Mouse (Mus musculus) heart, embryonic 12.5 days (tissue): ENCODE data around the gene Nmur2. TPM values are rescaled to one million over a fixed set of nuclear protein-coding genes. Genes with fewer than 3 reads are reported as not detected.

ENCODE experiments used
- ATAC-seq: fragments of 200-750 bp; cut with Nextera tagmentation; 2 replicates; pipeline ENCODE4 v1.8.0; 2017; ENCODE audit warnings: moderate TSS enrichment, moderate library complexity; ENCODE audit not compliant: insufficient number of reproducible peaks, low FRiP score
- H3K27ac ChIP-seq: fragments of 300-500 bp; sonication (generic); 2 replicates; pipeline ENCODE4 v1.5.1; 2016; ENCODE audit warnings: mild to moderate bottlenecking, moderate library complexity; ENCODE audit not compliant: poor library complexity, severe bottlenecking
- H3K27me3 ChIP-seq: fragments of 300-500 bp; sonication (generic); replicated peaks from 2 replicates; pipeline ENCODE4 v1.6.1; 2016; ENCODE audit warnings: mild to moderate bottlenecking, moderate library complexity
- H3K36me3 ChIP-seq: fragments of 300-500 bp; sonication (generic); 2 replicates; pipeline ENCODE4 v1.6.1; 2016; ENCODE audit warnings: mild to moderate bottlenecking, moderate library complexity
- H3K4me1 ChIP-seq: fragments of 300-500 bp; sonication (generic); replicated peaks from 2 replicates; pipeline ENCODE4 v1.6.1; 2016; ENCODE audit warnings: mild to moderate bottlenecking
- H3K4me2 ChIP-seq: fragments of 300-500 bp; sonication (generic); 2 replicates; pipeline ENCODE4 v1.6.1; 2016; ENCODE audit warnings: mild to moderate bottlenecking, moderate library complexity
- H3K4me3 ChIP-seq: fragments of 300-500 bp; sonication (generic); 2 replicates; pipeline ENCODE4 v1.5.1; 2016; ENCODE audit warnings: mild to moderate bottlenecking
- H3K9ac ChIP-seq: fragments of 300-500 bp; sonication (generic); 2 replicates; pipeline ENCODE4 v1.6.1; 2016; ENCODE audit warnings: mild to moderate bottlenecking, moderate library complexity
- H3K9me3 ChIP-seq: fragments of 300-500 bp; sonication (generic); replicated peaks from 2 replicates; pipeline ENCODE4 v1.6.1; 2016; ENCODE audit warnings: mild to moderate bottlenecking, moderate library complexity
- WGBS: fragments of 180-500 bp; shearing (Covaris S2); methylation state at CpG from one replicate; pipeline ENCODE4 v1.1.7; 2016; 5-methylcytosine and 5-hydroxymethylcytosine counted together
- polyA plus RNA-seq: library from polyadenylated mRNA; unstranded; fragments of >200 nt; fragmentation: Nextera tagmentation; extraction: Ambion mirVana; gene quantifications from 2 replicates; pipeline ENCODE4 v1.2.1, GENCODE M21; 2016

Gene Nmur2
- 0.05 TPM in 1 of 2 replicates, not detected in the other for polyA plus RNA-seq

DNA sequence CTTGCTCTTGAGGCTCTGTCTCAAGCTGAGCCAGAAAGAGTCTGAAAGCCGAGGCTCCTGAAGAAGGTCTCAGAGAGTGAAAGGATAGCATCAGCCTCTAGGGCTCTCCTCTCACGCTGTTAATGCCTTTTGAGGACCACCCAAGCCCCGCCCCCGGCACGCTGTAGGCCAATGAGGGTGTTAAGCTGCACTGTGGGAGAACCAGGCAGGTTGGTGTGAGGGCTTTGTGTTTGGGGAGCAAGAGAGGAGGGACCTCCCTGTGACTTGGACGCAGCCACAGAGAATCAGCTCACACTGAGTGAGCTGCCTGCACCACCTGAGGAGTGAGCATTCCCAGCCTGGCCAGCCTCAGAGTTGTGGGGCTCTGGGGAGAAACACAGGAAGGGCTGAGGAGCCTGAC is at the start of gene Nmur2:
Nmur2 (minus strand) TSS at position 94 of the 400 bp plus-strand sequence.
- Histone ChIP-seq H3K4me2 (no peak within 1 kb of the TSS), H3K9me3 (no peaks in the 10 kb centered on the region), H3K36me3 (no peaks in the 10 kb centered on the region), H3K27ac (no peak within 1 kb of the TSS), H3K27me3 (no peaks in the 10 kb centered on the region), H3K9ac (no peak within 1 kb of the TSS), H3K4me3 (no peak within 1 kb of the TSS), H3K4me1 (no peaks in the 10 kb centered on the region)
- 5% methylated on average over 6 of the region's 6 CpGs for WGBS
- ATAC-seq = no peak

DNA sequence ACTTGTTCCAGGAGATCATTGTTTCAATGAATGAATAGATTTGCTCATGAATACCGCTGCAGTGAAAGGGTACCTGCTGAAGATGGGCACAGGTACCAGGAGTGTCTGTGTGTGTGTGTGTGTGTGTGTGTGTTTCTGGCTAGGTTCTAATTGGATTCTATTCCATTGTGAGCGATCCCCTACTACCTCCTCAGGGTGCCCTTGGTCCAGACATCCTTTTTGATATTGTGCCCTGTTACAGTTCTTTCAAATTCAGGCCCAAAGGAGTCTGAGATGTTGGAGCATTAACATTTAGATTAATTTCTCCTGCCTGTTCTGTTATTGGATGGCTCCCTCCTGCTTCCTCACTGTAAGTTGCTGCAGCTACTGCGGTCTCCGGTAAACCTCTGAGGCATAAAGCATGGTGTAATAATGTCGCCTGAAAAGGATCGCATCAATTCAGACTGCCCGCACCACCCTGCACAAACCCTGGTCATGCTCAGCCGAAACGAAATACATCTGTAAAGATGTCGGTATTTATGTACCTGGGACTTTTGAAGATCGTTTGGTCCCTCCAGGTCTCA is 48.4 kb upstream of the Nmur2 start:
- Histone ChIP-seq H3K4me1 (peaks cover 4% of the 10 kb centered on the region), H3K36me3 (no peaks in the 10 kb centered on the region), H3K4me3 (no peak overlapping the region), H3K9me3 (no peaks in the 10 kb centered on the region), H3K4me2 (no peak overlapping the region), H3K27ac (no peak overlapping the region), H3K9ac (no peak overlapping the region), H3K27me3 (no peaks in the 10 kb centered on the region)
- no peak for ATAC-seq
- 88% methylated on average over 11 of the region's 11 CpGs for WGBS

DNA sequence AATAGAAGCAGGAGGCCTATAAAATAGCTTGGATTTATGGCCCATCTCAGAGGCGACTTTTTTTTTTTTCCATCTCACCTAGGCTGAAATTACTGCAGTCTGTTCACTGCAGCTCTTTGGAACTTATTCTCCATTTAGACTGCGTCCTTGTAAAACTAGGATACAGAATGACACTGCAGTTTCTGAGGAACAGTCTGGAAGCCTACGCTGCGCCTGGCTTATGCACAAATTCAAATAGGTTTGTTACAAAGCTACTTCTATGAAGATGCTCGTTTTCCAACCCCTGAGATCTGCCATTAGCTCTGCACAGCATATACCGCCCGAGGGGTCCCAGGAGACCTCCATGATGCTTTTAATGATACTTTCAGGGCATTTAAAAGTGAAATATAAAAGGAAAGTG is 31.3 kb upstream of the Nmur2 start:
- Histone ChIP-seq H3K27ac (no peak overlapping the region), H3K4me2 (no peak overlapping the region), H3K4me3 (no peak overlapping the region), H3K4me1 (no peaks in the 10 kb centered on the region), H3K27me3 (no peaks in the 10 kb centered on the region), H3K36me3 (no peaks in the 10 kb centered on the region), H3K9ac (no peak overlapping the region), H3K9me3 (no peaks in the 10 kb centered on the region)
- ATAC-seq = no peak
- 79% methylated on average over 7 of the region's 7 CpGs for WGBS

DNA sequence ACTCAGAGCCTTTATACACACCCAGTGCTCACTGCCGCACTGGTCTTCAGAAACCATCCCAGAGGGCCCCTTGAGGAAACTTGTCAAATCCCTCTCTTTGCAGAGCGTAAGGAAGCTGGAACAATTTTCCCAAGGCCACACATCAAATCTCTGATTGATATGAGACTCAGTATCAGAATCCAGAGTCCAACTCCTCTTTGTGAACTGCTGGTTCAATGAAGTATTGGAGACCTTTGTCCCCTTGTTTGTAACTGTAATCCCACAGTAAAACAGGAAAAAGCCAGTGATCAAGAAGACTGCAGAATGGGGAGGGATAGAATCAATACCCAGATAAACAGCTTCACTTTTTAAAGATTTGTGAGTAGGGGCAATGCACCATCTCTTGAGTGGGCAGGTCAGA is 28.8 kb upstream of the Nmur2 start:
- Histone ChIP-seq H3K4me2 (no peak overlapping the region), H3K27ac (no peak overlapping the region), H3K9me3 (no peaks in the 10 kb centered on the region), H3K4me1 (no peaks in the 10 kb centered on the region), H3K9ac (no peak overlapping the region), H3K4me3 (no peak overlapping the region), H3K36me3 (no peaks in the 10 kb centered on the region), H3K27me3 (no peaks in the 10 kb centered on the region)
- 75% methylated on average over 2 of the region's 2 CpGs for WGBS
- no peak for ATAC-seq

- H3K27me3 ChIP-seq = no peaks in the 10 kb centered on the region
- ATAC-seq = no peak
- 69% methylated on average over 2 of the region's 2 CpGs for WGBS
Observed at GRCm38 (mm10) chr11:56065147-56065546, 24.3 kb upstream of the Nmur2 start.

GRCm38 (mm10) chr11:56064575-56064974 is 23.8 kb upstream of the Nmur2 start:
- ATAC-seq = no peak
- Histone ChIP-seq H3K9me3 (no peaks in the 10 kb centered on the region), H3K36me3 (no peaks in the 10 kb centered on the region), H3K27me3 (no peaks in the 10 kb centered on the region), H3K4me1 (no peaks in the 10 kb centered on the region), H3K27ac (no peak overlapping the region), H3K4me2 (no peak overlapping the region), H3K4me3 (no peak overlapping the region), H3K9ac (no peak overlapping the region)
- WGBS = 56% methylated on average over 4 of the region's 4 CpGs

More at GRCm38 (mm10) chr11:56065147-56065546, 24.3 kb upstream of the Nmur2 start:
- H3K4me1 ChIP-seq = no peaks in the 10 kb centered on the region
- no peak overlapping the region for H3K9ac ChIP-seq
- H3K36me3 ChIP-seq = no peaks in the 10 kb centered on the region
- H3K4me2 ChIP-seq = no peak overlapping the region
- no peaks in the 10 kb centered on the region for H3K9me3 ChIP-seq
- H3K4me3 ChIP-seq = no peak overlapping the region
- H3K27ac ChIP-seq = no peak overlapping the region

- no peak for ATAC-seq
Observed at GRCm38 (mm10) chr11:56059236-56059635, 18.4 kb upstream of the Nmur2 start.

DNA sequence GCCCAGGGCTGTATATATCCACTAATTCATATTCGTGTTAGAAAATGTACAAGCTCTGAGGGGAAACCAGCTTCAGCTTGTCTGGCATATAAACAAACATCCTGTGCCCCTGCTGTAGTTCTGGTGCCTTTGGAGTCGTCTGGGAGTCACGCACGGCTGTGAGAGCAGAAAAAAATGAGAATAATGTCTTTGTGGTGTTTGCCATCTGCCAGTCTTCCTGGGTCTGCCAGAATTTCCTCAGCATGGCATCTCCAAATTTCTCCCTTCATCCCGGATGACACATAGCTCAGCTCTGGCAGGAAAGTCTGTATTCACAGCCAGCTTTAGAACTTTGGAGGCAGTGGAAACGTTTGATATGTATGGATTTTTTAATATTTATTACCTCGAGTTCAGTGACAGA is 13.6 kb upstream of the Nmur2 start:
- no peaks in the 10 kb centered on the region for H3K36me3 ChIP-seq
- H3K27me3 ChIP-seq = no peaks in the 10 kb centered on the region
- H3K4me2 ChIP-seq = no peak overlapping the region
- 76% methylated on average over 7 of the region's 7 CpGs for WGBS
- H3K9ac ChIP-seq = no peak overlapping the region
- H3K27ac ChIP-seq = no peak overlapping the region
- no peak overlapping the region for H3K4me3 ChIP-seq
- no peak for ATAC-seq
- no peaks in the 10 kb centered on the region for H3K4me1 ChIP-seq
- H3K9me3 ChIP-seq = no peaks in the 10 kb centered on the region

More at GRCm38 (mm10) chr11:56059236-56059635, 18.4 kb upstream of the Nmur2 start:
- Histone ChIP-seq H3K9me3 (no peaks in the 10 kb centered on the region), H3K9ac (no peak overlapping the region), H3K27ac (no peak overlapping the region), H3K4me2 (no peak overlapping the region), H3K4me3 (no peak overlapping the region), H3K27me3 (no peaks in the 10 kb centered on the region), H3K4me1 (no peaks in the 10 kb centered on the region), H3K36me3 (no peaks in the 10 kb centered on the region)
- 75% methylated on average over 3 of the region's 3 CpGs for WGBS

- Histone ChIP-seq H3K27me3 (no peaks in the 10 kb centered on the region), H3K27ac (no peak overlapping the region), H3K4me2 (no peak overlapping the region), H3K4me3 (no peak overlapping the region), H3K9me3 (no peaks in the 10 kb centered on the region), H3K4me1 (no peaks in the 10 kb centered on the region), H3K9ac (no peak overlapping the region), H3K36me3 (no peaks in the 10 kb centered on the region)
- 55% methylated on average over 10 of the region's 10 CpGs for WGBS
- ATAC-seq = no peak
Observed at GRCm38 (mm10) chr11:56026854-56027253, 14.0 kb downstream of the Nmur2 start.

DNA sequence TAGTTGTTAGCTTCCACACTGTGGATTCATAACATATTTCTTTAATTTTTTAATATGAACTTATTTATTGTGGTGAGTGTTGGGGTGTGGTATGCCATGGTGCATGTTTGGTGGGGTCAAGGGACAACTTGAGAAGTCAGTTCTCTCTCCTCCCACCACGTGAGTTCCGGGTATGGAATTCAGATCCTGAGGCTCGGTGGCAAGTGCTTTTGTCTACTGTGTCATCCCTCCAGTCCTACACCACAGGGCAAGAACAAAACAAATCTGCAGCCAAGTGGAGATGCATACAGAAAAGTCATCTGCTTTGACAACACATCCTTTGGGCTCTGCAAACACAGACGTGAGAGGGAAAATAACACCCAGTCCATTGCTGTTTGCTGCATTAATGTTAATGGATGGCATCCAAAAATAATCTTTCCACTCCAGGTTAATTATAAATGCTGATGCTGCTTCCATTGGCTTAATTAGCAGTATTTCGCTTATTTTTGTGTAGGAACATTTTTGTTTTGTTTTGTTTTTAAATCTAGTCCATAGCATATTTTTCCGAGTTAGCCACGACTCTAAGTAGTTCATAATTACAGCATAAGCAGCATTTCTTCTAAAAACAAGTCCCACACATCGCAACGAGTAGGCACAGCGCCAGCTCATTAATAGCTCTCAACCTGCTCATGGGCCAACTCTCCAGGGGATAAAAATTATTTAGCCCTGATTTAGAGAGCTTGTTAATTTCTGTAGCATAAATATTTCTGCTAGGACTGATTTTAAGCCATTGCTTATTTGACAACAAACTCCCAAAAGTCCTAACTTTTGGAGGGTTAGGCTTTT is 14.9 kb downstream of the Nmur2 start:
- H3K9ac ChIP-seq = no peak overlapping the region
- WGBS = 75% methylated on average over 10 of the region's 10 CpGs
- H3K4me3 ChIP-seq = no peak overlapping the region
- no peak overlapping the region for H3K27ac ChIP-seq
- no peaks in the 10 kb centered on the region for H3K9me3 ChIP-seq
- H3K27me3 ChIP-seq = no peaks in the 10 kb centered on the region
- H3K36me3 ChIP-seq = no peaks in the 10 kb centered on the region
- no peak overlapping the region for H3K4me2 ChIP-seq
- no peak for ATAC-seq
- no peaks in the 10 kb centered on the region for H3K4me1 ChIP-seq

- Histone ChIP-seq H3K4me3 (no peak overlapping the region), H3K4me1 (no peaks in the 10 kb centered on the region), H3K27me3 (no peaks in the 10 kb centered on the region), H3K4me2 (no peak overlapping the region), H3K9ac (no peak overlapping the region), H3K9me3 (no peaks in the 10 kb centered on the region), H3K27ac (no peak overlapping the region), H3K36me3 (no peaks in the 10 kb centered on the region)
- ATAC-seq = no peak
- WGBS = 49% methylated on average over 9 of the region's 9 CpGs
Observed at GRCm38 (mm10) chr11:56013510-56014057, 27.2 kb downstream of the Nmur2 start.
